Mouse (Mus musculus) spleen, embryonic (tissue): ENCODE data around the gene Lrrn2.
"Not testable (repeated sequence)": the region's sequence is repeated elsewhere in the genome, so short reads cannot be mapped to it uniquely, and the experiment has no call there.

Source experiments
- CTCF ChIA-PET: fragments of 350-600 bp; sonication (Branson Sonifier 250); formaldehyde crosslinking; loops from one replicate; lab custom pipeline; 2022; lab: Charles Lee

Gene Lrrn2

GRCm38 (mm10) chr1:132928907-132929250, 48.8 kb downstream of the Lrrn2 start:
- CTCF ChIA-PET, result no interaction called here

DNA sequence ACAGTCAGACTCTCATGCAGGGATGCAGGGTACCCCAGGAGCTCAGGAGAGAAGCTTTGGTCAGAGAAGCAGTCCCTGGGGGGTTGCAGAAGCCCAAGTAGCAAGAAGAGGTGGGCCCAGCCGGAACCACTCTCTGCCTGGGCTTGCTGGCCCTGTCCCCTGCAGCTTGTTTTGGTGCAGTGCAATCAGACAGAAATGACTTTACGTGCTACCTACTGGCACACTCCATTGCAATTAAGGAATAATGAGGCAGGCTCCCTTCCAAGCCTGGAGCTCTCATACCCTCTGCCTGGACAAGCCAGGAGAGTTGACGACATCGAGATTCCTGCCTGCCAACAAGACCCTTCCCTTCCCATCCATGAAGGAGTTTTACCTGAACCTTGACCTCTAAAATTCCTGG, 50.2 kb downstream of the Lrrn2 start:
- CTCF ChIA-PET, result no interaction called here

DNA sequence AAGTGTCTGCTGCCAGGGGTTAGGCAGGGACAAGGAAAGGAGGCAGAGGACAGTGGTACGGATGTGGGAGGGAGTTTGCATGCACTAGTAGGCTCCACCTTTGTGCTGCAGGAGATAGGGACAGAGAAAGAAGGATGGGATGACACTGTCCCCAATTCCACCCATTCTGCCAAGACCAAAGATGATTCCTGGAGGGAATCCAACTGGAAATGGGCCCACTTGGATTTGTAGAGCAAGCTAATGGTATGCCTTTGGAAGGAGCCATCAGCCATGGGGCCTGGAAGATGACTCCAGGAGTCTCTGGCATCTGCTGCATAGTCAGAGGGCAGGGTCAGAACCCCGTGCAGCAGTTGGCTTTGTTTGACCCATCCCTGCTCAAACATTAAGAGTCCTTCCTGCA, 52.3 kb downstream of the Lrrn2 start:
- CTCF ChIA-PET, result no interaction called here

GRCm38 (mm10) chr1:132934856-132935255, 54.8 kb downstream of the Lrrn2 start:
- CTCF ChIA-PET, result no interaction called here

DNA sequence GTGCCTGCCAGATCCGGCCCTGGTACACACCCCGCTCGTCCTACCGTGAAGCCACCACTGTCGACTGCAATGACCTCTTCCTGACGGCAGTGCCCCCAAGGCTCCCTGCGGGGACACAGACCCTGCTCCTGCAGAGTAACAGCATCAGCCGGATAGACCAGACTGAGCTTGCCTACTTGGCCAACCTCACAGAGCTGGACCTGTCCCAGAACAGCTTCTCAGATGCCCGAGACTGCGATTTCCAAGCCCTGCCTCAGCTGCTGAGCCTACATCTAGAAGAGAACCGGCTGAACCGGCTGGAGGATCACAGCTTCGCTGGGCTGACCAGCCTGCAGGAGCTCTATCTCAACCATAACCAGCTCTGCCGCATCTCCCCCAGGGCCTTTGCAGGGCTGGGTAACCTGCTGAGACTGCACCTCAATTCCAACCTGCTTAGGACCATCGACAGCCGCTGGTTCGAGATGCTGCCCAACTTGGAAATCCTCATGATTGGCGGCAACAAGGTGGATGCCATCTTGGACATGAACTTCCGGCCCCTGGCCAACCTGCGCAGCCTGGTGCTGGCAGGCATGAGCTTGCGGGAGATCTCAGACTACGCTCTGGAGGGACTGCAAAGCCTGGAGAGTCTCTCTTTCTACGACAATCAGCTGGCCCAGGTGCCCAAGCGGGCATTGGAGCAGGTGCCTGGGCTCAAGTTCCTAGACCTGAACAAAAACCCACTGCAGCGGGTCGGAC, 57.4 kb downstream of the Lrrn2 start:
- CTCF ChIA-PET, result no interaction called here

- CTCF ChIA-PET, result no interaction called here
Measured at GRCm38 (mm10) chr1:132938975-132939374, 58.9 kb downstream of the Lrrn2 start.

DNA sequence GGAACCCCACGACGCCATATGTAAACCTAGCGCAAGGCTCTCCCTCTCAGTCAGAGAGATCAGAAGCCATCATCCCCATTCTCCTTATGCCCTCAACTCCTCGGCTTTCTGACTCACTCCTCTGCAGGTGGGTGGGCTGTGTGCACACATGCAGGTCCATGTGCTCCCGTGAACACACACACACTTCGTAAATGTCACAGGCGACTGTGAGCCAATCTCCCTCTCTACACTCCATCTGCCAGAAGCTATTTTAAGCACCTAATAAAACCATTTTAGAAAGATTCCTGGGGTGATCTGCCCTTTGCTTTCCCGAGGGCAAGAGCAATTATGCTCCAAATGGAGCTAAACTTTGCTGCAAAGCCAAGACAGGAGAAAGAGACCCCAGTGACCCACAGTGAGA, 65.8 kb downstream of the Lrrn2 start:
- CTCF ChIA-PET, result no interaction called here

DNA sequence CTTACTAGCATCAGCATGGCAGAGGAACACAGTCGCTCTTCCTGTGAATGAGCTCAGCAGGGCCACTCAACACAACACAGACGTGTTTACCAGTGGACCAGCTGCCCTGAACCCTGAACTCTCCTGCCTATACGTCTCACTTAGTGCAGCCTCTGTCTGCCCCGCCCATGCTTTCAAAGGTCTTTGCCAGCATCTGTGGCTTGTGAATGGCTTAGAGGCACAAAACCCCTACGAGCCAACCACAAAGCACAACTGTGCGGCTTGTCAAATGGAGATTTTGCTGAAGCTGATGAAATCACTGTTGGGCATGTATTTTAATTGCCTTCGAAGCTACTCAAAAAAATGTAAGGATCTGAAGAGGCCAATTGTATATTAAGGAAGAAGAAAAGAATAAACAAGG, 67.7 kb downstream of the Lrrn2 start:
- CTCF ChIA-PET, result no interaction called here

DNA sequence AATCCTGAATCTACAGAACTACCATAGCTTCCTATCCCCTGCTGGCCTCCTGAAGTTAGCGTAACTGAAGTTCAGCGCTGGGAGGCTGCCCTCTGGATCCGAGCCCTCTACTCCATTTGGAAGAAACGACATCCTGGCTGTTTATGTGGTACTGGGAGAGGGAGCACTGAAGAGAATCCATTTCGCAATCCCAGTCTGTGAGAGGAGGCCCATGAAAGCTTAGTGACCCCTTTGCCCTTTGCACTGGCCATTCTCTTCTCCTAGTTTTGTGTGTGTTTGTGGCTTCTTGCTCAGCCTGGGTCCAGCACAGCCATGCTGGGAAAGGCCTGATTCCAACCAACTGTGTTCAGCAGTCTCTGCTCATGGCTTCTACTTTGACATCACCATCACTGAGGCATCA, 76.7 kb downstream of the Lrrn2 start:
- CTCF ChIA-PET, result no interaction called here

DNA sequence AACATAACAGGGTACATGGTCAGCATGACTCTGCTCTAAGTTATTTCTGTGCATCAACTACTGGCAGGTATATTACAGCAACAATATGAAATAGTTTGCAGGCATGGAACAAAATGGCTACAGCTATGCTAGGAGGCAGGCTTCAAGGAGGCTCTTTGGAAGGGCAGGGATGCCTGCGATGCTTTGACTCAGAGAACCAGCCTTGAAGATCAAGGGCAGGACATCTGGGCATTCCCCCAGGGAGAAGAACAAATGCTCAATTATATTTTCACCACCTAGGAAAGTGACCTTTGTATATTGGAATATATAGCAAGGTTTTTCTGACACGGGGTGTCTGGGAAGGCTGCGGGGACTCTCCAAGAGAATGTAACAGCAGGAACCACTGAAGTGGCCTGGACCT, 81.7 kb downstream of the Lrrn2 start:
- CTCF ChIA-PET, result no interaction called here

GRCm38 (mm10) chr1:132964106-132964505, 84.0 kb downstream of the Lrrn2 start:
- CTCF ChIA-PET, result no interaction called here

- CTCF ChIA-PET, result no interaction called here
Measured at GRCm38 (mm10) chr1:132964691-132965090, 84.6 kb downstream of the Lrrn2 start.

DNA sequence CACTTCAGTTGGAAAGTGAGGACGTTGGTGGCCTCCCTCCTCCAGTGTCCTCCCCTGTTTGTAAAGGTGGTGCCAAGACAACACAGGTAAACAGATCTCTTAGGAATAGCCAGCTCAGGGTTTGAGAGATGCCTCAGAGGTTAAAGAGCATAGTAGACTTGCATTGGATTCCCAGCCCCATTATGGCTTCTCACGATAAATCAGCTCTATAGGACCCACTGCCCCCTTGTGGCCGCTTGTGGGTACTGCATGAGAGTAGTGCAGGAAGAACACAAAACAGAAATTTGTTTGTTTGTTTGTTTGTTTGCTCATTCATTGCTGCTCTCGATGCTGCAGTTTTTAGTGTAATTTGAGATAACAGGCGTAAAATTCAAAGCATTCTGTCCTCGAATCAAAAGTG, 88.6 kb downstream of the Lrrn2 start:
- CTCF ChIA-PET, result interaction anchor here (0.5 kb wide), 1 partner anchor 931 kb away, joined by 4 read pairs; no protein-coding TSS in a partner anchor

GRCm38 (mm10) chr1:132977402-132977801, 97.3 kb downstream of the Lrrn2 start:
- CTCF ChIA-PET, result no interaction called here

- CTCF ChIA-PET, result no interaction called here
Measured at GRCm38 (mm10) chr1:132981232-132981631, 101.2 kb downstream of the Lrrn2 start.

DNA sequence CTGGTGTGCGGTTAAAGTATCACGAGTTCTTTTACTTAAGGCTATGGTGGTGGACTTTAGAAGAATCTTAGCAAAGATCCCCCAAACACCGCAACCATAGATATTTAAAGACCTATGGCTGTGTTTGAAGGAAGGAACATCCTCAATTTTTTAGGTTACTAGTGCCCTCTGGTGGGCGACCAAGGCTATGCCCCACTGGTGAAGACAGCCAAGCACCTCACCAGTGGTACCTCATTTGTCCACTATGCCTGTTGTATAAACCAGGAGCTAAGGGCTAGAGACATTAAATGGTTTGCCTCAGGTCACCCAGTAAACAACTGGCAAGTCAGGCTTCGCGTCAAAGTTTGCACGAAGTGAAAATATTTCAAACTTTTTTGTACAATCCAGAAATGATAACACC, 102.7 kb downstream of the Lrrn2 start:
- CTCF ChIA-PET, result no interaction called here

GRCm38 (mm10) chr1:132988556-132989459, 108.7 kb downstream of the Lrrn2 start:
- CTCF ChIA-PET, result not testable (repeated sequence)
